Mouse (Mus musculus): ENCODE data around the gene Arrdc5.

The Arrdc5 gene

GRCm38 (mm10) chr17:56254695-56255094, 45.4 kb downstream of the Arrdc5 start:
- DNase-seq = no peak

DNA sequence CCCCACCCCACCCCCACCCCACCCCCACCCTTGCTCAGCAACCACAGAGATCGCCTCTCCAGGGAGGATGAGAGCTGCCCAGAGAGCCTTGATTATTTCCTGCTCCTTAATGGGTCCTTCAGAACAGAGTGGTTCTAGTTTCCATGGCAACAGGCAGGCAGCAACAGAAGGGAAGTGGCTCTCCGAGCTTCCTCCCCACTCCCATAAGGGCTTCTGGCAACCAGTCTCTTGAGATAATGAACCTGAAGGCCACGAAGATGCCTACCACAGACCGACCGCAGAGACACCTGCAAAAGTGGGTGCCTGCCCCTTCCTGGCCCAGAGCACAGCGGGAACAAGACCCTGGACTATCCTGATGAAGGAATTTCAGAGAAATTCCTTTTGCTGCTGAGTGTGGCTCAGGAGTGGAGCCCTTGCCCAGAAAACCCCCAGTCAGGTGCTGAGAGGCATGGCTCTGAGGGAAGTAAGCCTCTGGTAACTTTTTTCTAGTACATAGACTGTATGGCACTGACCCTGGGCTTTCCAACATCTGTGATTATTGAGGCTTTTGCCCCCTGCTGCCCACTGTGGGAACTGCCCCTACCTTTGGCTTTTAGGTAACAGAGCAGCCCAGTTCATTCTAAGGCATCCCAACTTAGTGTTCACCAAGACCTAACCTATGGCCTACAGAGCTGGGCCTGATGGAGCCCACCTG, 48.8 kb downstream of the Arrdc5 start:
- peak; percentile 67 for DNase-seq

GRCm38 (mm10) chr17:56245608-56246007, 54.5 kb downstream of the Arrdc5 start:
- no peak for DNase-seq

Data from retina, postnatal 1 day (tissue).